ENCODE assay signal across 14 mouse cellular contexts in genomic region chr8:111782671-111783394, GRCm38 (mm10). TPM values are rescaled to one million over a fixed set of nuclear protein-coding genes. Genes with fewer than 3 reads are reported as not detected.
A peak's percentile ranks its signal among the peaks of the same experiment; 100 is the strongest.
DNase-seq lines count a peak whose midpoint lies in the region; ATAC-seq and TF ChIP-seq lines count a peak whose summit lies in the region.
"Had no signal": no experiment of that assay in that cellular context is flagged by ENCODE, and none has a peak within 500 bp of the region (broad histone marks: within the 10 kb centered on the region; RNA-seq: fewer than 3 reads in every experiment).

No protein-coding gene starts in this region.

- H3K9ac ChIP-seq in heart, embryonic 13.5 days, result peak overlapping the region; percentile 48; the same call in 1 of the 2 replicates
- no peak overlapping the region for H3K9ac ChIP-seq in lung, postnatal 0 days (replicated peaks; ENCODE audit: low read depth)
- no peak overlapping the region for H3K9ac ChIP-seq in forebrain, embryonic 16.5 days (replicated peaks; ENCODE audit: low read depth, low read length)
- H3K9ac ChIP-seq in midbrain, postnatal 0 days (replicated peaks; ENCODE audit: low read length, poor library complexity, severe bottlenecking), result no peak overlapping the region
- H3K9ac ChIP-seq: hindbrain, embryonic 15.5 days had no signal

- peak; percentile 46 for TF ChIP-seq CTCF in lung, postnatal 0 days (IDR thresholded peaks at IDR 0.05)
- TF ChIP-seq CTCF in midbrain, postnatal 0 days (IDR thresholded peaks at IDR 0.05), result peak; percentile 37

- TF ChIP-seq EP300 in lung, postnatal 0 days (IDR thresholded peaks at IDR 0.05), result no peak

- no peaks in the 10 kb centered on the region for H3K27me3 ChIP-seq in heart, embryonic 13.5 days (replicated peaks)
- H3K27me3 ChIP-seq in lung, postnatal 0 days (replicated peaks; ENCODE audit: insufficient read depth, low read length), result no peaks in the 10 kb centered on the region
- H3K27me3 ChIP-seq in forebrain, embryonic 16.5 days (replicated peaks; ENCODE audit: control insufficient read depth, insufficient read depth, low read length), result no peaks in the 10 kb centered on the region
- no peaks in the 10 kb centered on the region for H3K27me3 ChIP-seq in midbrain, postnatal 0 days (ENCODE audit: insufficient read depth, low read length)
- H3K27me3 ChIP-seq: hindbrain, embryonic 15.5 days had no signal

- no peak overlapping the region for H3K27ac ChIP-seq in heart, embryonic 13.5 days (replicated peaks)
- no peak overlapping the region for H3K27ac ChIP-seq in lung, postnatal 0 days (ENCODE audit: low read length)
- H3K27ac ChIP-seq in forebrain, embryonic 16.5 days (ENCODE audit: low read length), result peak overlapping the region; percentile 13; the same call in 1 of the 2 replicates
- H3K27ac ChIP-seq in midbrain, postnatal 0 days (ENCODE audit: low read depth, low read length), result no peak overlapping the region; the same call in 1 of the 2 replicates
- H3K27ac ChIP-seq: hindbrain, embryonic 15.5 days had no signal

- 69% methylated on average over 9 of the region's 9 CpGs for WGBS in heart, embryonic 13.5 days
- WGBS in lung, postnatal 0 days, result 83% methylated on average over 9 of the region's 9 CpGs
- WGBS in forebrain, embryonic 16.5 days, result 49% methylated on average over 9 of the region's 9 CpGs
- 49% methylated on average over 9 of the region's 9 CpGs for WGBS in midbrain, postnatal 0 days

- H3K4me3 ChIP-seq in heart, embryonic 13.5 days, result no peak overlapping the region
- H3K4me3 ChIP-seq in lung, postnatal 0 days (ENCODE audit: low read depth, low read length), result no peak overlapping the region
- H3K4me3 ChIP-seq in forebrain, embryonic 16.5 days (replicated peaks; ENCODE audit: low read length), result no peak overlapping the region
- H3K4me3 ChIP-seq in midbrain, postnatal 0 days (ENCODE audit: low read depth, low read length), result no peak overlapping the region
- H3K4me3 ChIP-seq: hindbrain, embryonic 15.5 days had no signal

- peaks cover 17% of the 10 kb centered on the region for H3K36me3 ChIP-seq in heart, embryonic 13.5 days
- peaks cover 4% of the 10 kb centered on the region; the same call in 1 of the 2 replicates for H3K36me3 ChIP-seq in lung, postnatal 0 days (ENCODE audit: insufficient read depth, low read length)
- no peaks in the 10 kb centered on the region for H3K36me3 ChIP-seq in forebrain, embryonic 16.5 days (ENCODE audit: control insufficient read depth, insufficient read depth)
- no peaks in the 10 kb centered on the region for H3K36me3 ChIP-seq in midbrain, postnatal 0 days (ENCODE audit: insufficient read depth, low read length)
- H3K36me3 ChIP-seq: hindbrain, embryonic 15.5 days had no signal

- ATAC-seq in heart, embryonic 13.5 days (ENCODE audit: extremely low read depth, insufficient number of reproducible peaks, low FRiP score, low TSS enrichment), result no peak
- no peak for ATAC-seq in lung, postnatal 0 days
- ATAC-seq in forebrain, embryonic 16.5 days, result no peak
- no peak for ATAC-seq in midbrain, postnatal 0 days (ENCODE audit: low FRiP score)
- ATAC-seq: activated CD4-positive, CD25-positive, alpha-beta regulatory T cell, adult 4 months had no signal

- DNase-seq in heart, postnatal 4 days, result no peak
- DNase-seq in lung, postnatal 0 days (ENCODE audit: low spot score), result peak; percentile 15
- DNase-seq in lung, postnatal 25 days (ENCODE audit: low spot score), result no peak
- DNase-seq in midbrain, postnatal 0 days (ENCODE audit: low spot score), result no peak
- no peak for DNase-seq in left cerebral cortex, postnatal 25 days (ENCODE audit: low spot score in 2 of 2)
- DNase-seq: cerebellum, postnatal 36 days; lung, postnatal 10 days; right cerebral cortex, postnatal 25 days; thymus, postnatal 36 days had no signal

- no peaks in the 10 kb centered on the region for H3K9me3 ChIP-seq in heart, embryonic 13.5 days
- H3K9me3 ChIP-seq in lung, postnatal 0 days (ENCODE audit: low read length), result no peaks in the 10 kb centered on the region
- H3K9me3 ChIP-seq in forebrain, embryonic 16.5 days (ENCODE audit: control insufficient read depth, low read length), result no peaks in the 10 kb centered on the region
- H3K9me3 ChIP-seq in midbrain, postnatal 0 days (ENCODE audit: low read length), result no peaks in the 10 kb centered on the region
- H3K9me3 ChIP-seq: hindbrain, embryonic 15.5 days had no signal

- H3K4me2 ChIP-seq in heart, embryonic 13.5 days, result no peak overlapping the region
- H3K4me2 ChIP-seq in lung, postnatal 0 days (replicated peaks; ENCODE audit: low read depth, low read length), result no peak overlapping the region
- H3K4me2 ChIP-seq in forebrain, embryonic 16.5 days (ENCODE audit: low read length), result no peak overlapping the region
- no peak overlapping the region for H3K4me2 ChIP-seq in midbrain, postnatal 0 days (ENCODE audit: low read depth, low read length, poor library complexity, severe bottlenecking)
- H3K4me2 ChIP-seq: hindbrain, embryonic 15.5 days had no signal

- peaks cover 72% of the 10 kb centered on the region for H3K4me1 ChIP-seq in heart, embryonic 13.5 days
- H3K4me1 ChIP-seq in lung, postnatal 0 days (ENCODE audit: insufficient read depth, low read depth, low read length), result no peaks in the 10 kb centered on the region
- peaks cover 45% of the 10 kb centered on the region for H3K4me1 ChIP-seq in forebrain, embryonic 16.5 days (replicated peaks; ENCODE audit: control insufficient read depth, insufficient read depth, low read length)
- peaks cover 11% of the 10 kb centered on the region for H3K4me1 ChIP-seq in midbrain, postnatal 0 days (ENCODE audit: insufficient read depth, low read length)

- intact Hi-C loops in left cerebral cortex, postnatal 25 days (cut with DNase I), result no loop called here

RNA-seq across cellular contexts. Expression of gene Bcar1, which starts 39.2 kb away (rescaled TPM):
- polyA plus RNA-seq in heart, embryonic 13.5 days (2015; fragmentation: Nextera tagmentation; extraction: Ambion mirVana), result 40.2 and 43.4 TPM in 2 replicates
- 10 to 100 TPM; 62.7 to 65.0 TPM for total RNA-seq in heart, postnatal 4 days (2021)
- 29.3 and 34.2 TPM in 2 replicates for polyA plus RNA-seq in lung, postnatal 0 days (2015; fragmentation: Nextera tagmentation; extraction: Ambion mirVana)
- 45.9 and 52.5 TPM in 2 replicates for polyA plus RNA-seq in forebrain, embryonic 16.5 days (2015; fragmentation: Nextera tagmentation; extraction: Ambion mirVana)
- 62.3 and 72.8 TPM in 2 replicates for total RNA-seq in midbrain, postnatal 0 days (2014; rRNA removed)
- polyA plus RNA-seq in midbrain, postnatal 0 days (2015; fragmentation: Nextera tagmentation; extraction: Ambion mirVana), result 38.3 and 44.3 TPM in 2 replicates
- 10 to 100 TPM; 50.6 to 51.7 TPM for total RNA-seq in left cerebral cortex, postnatal 25 days (2021)
- total RNA-seq: monocyte, adult 5-6 weeks had no signal
